Mouse (Mus musculus) retina, postnatal 7 days (tissue): ENCODE measurements at regions not wholly inside any gene's neighbourhood (a gene's known extent, or its start where the extent isn't known, plus 50 kb on each side); places are given as distances from the start of the nearest gene placed in this dataset.
A peak's percentile ranks its signal among the peaks of the same experiment; 100 is the strongest.

Source experiments
- DNase-seq: peaks from one replicate; pipeline ENCODE4 v3.0.0-alpha.2; 2012; ENCODE audit warnings: low read depth, low spot score

DNA sequence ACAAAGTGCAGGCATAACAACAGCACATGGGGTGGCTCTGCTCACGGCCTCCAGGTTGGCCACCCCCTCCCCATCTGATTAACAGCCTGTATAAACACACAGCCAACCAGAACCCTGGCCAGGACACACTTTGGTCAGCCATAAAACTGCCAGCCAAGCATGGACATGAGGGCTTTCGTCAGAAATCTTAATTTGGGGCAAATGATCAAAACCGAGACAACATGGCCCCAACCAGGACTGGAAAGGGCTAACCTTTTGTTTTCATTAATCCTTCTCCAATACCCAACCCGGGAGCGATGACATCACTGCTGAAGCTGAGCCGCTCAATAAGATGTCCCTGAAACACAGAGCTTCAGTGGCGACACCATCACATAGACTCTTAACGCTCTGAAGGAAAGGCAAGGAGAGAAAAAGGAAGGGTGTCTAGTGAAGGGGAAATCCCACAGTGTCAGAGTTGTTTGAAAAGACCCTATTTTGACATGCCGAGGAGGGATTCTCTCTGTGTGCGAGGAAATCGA lies 351.9 kb upstream of the Npvf start:
- DNase-seq, result peak; percentile 16

- DNase-seq, result no peak
Observed at GRCm38 (mm10) chr6:51009526-51010340, 355.5 kb upstream of the Npvf start.

DNA sequence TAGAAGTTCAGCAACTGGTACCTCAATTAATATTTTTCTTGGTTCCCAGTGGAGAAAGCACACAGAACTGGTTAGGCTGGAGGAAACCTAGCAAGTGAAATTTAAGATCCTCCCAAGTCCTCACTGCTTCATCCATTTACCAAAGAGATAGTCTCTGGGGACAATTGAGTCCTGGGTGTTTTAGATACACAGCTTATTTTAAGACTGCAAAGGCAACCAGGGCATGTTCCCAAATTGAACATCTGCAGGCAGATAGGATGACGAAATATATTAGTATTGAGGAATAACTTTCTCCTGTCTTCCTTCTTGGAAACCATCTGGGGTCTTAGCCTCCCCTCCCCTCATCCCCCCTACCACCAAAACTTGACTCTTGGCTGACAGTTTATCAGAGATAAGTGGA lies 356.3 kb upstream of the Npvf start:
- DNase-seq, result no peak

DNA sequence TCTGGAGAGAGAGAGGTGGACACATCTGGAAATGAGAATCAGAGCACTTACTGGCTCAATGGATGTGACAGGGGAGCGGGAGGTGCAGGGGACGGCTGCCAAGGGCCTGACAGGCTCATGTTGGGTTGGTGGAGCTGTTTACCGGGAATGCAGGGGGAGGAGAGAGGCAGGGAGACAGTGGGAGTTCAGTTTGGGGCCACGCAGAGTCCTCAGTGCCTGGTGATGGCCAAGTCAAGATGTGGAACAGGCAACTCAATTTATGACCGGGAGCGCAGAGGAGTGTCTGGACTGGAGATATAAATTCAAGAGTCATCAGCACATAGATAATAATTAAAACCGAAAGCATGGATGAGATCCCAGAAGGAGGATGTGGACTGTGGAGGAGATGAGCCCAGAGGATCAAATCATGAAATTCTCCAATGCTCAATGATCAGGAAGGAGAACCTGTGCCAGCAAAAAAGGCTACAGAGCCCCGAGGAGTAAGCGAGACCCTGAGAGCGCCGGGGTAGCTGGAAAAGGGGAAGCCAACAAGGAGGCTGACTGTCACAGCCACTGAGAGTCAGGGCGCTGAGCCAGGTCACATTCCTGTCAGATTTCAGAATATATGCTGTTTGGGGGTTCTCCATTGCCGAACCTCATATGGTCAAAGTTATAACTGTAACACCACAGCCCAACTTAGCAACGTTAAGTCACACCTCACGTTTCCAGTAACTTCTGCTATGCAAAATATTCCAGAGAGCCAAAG lies 358.0 kb upstream of the Npvf start:
- no peak for DNase-seq

DNA sequence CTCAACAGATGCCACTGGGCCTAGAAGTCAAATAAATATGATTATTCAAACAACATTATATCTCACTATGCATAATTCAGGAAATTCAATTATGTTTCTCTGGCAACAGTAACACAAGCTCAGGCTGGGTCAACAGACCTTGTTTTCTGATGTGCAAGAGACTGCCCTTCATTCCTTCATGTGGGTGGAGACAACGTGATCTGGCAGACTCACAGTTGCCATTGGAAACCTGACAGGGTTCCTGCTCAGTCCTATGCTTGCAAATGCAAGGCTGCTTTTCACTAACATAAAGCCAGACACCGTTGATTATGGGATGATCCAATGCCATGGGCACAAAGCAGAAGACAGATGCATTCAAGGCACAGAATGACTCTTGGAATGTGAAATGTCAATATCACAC lies 361.5 kb upstream of the Npvf start:
- no peak for DNase-seq

DNA sequence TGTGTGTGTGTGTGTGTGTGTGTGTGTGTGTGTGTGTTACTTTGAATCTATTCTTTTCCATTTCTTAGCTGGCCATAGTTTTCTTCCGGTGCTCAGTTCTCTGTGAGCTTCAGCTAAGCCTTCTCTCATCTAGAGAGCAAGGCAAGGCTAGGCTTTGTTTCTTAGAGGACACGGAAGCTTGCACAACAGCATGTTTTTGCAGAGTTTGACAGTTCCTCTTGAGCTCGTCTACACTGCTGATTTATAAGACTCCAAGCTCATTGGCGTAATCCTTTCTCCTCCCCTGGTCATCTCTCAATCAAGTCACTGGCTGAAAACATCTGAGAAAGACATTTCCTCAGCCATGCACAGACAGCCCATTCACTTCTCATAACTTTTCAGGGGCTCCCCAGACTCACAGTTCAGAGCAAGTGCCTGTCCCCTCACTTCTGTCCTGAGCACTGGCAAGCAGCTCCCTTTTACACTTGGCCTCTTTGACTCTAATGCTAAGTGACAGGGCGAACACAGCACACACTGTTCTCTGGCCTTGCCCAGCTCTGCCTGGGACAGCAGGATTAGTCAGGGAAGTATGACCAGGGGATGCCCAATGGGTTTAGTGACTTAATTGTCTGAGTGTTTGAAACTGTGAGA lies 362.3 kb upstream of the Npvf start:
- peak; percentile 32 for DNase-seq

GRCm38 (mm10) chr6:51017260-51017999 lies 363.2 kb upstream of the Npvf start:
- DNase-seq, result no peak

DNA sequence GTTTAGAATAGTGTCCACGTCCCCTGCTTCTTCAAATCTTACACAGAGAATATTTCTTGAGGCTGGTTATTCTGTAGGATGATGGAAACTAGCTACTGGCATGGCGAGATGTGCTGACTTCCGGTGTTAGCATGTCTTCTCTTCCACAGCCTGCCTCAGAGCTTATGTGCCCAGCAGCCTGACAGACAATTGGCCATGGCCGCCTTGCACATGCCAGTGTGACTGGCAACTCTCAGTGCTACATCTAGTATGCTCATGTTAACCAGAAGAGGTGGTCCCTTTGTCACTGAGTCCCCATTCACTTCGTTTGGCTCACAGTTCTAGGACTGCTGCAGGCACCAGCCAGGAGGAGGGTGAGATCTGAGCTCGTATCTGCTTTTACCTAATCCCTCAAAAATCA lies 367.0 kb upstream of the Npvf start:
- DNase-seq, result no peak

- no peak for DNase-seq
Observed at GRCm38 (mm10) chr6:51023361-51023760, 369.1 kb upstream of the Npvf start.

GRCm38 (mm10) chr6:51024756-51025155 lies 370.5 kb upstream of the Npvf start:
- no peak for DNase-seq

- DNase-seq, result no peak
Observed at GRCm38 (mm10) chr6:51025411-51025810, 371.2 kb upstream of the Npvf start.

DNA sequence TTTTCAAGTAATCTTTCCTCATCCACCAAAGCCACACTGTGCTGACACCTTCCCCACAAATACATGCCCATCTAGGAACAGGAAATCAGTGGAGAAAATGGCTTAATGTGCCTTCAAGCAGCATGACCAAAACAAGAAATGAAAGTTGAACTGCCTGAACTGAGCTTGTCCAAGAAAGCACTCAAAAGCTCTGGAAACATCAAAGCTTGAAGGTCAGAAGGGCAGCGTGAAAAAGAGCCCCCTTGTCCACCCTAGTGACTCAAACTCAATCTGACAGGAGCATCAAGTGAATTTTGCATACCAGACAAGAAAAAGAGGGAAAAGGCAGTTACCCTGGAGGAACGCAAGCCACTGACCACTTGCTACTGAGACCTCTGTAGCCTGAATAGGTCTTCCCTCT lies 373.1 kb upstream of the Npvf start:
- DNase-seq, result no peak

- no peak for DNase-seq
Observed at GRCm38 (mm10) chr6:51029516-51029915, 375.3 kb upstream of the Npvf start.

- DNase-seq, result no peak
Observed at GRCm38 (mm10) chr6:51029953-51030352, 375.7 kb upstream of the Npvf start.

GRCm38 (mm10) chr6:51033835-51034234 lies 379.6 kb upstream of the Npvf start:
- no peak for DNase-seq

GRCm38 (mm10) chr6:51036074-51036473 lies 381.8 kb upstream of the Npvf start:
- no peak for DNase-seq

DNA sequence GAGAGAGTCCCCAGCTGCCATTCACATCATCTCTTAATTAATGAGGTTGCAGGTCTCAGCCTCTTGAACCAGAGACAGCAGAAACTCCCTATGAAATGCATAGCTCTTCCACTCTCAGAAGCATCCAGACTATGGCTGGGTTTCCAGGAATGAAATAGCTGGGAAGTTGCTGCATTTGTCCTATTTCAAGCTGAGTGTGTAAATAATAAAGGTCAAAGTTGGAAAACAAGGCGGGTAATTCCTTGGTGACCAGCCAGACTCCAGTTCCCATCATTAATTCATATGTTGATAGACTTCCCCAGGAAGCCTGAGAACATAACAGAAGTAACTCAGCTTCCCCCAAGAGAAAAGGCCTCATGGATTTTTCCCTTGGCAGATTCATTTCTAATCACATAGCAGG lies 382.3 kb upstream of the Npvf start:
- DNase-seq, result no peak

- DNase-seq, result no peak
Observed at GRCm38 (mm10) chr6:51036956-51037355, 382.7 kb upstream of the Npvf start.

GRCm38 (mm10) chr6:51039486-51040180 lies 385.4 kb upstream of the Npvf start:
- DNase-seq, result no peak

GRCm38 (mm10) chr6:51043970-51044369 lies 388.5 kb upstream of the Nfe2l3 start:
- DNase-seq, result no peak

DNA sequence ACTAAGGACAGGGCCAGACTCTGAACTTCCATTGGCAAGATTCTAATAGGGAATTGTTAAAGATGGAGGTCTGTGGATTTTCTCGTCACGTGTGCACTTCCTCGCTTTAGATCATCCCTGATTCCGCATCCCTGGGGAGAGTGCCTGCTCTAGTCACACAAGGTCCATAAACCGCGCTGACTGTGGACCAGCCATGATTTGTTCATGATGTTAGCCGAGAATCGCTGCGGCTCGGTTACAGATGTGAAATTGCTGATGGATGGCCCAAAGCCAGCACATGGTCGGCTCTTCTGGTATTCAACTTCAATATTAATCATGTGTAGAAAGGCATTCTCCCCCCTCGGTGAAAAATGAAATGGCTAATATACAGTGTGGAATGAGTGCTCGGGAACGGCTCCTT lies 387.6 kb upstream of the Nfe2l3 start:
- no peak for DNase-seq
